Mouse (Mus musculus) adrenal gland, adult 8-10 months (tissue): ENCODE results near the gene Mesd. TPM values are rescaled to one million over a fixed set of nuclear protein-coding genes. Genes with fewer than 3 reads are reported as not detected.
A peak's percentile ranks its signal among the peaks of the same experiment; 100 is the strongest.
"Not testable (repeated sequence)": the region's sequence is repeated elsewhere in the genome, so short reads cannot be mapped to it uniquely, and the experiment has no call there.

ENCODE experiments used
- DNase-seq: peaks from one replicate; pipeline ENCODE4 v3.0.0; 2022
- total RNA-seq, 4 experiments: library from RNA; stranded (reverse); gene quantifications; 2 replicates each; pipeline ENCODE4 v1.2.4; 2022

Mesd gene
- total RNA-seq, 4 experiments from 2014 or later = 109 to 131 (median 117) TPM

DNA sequence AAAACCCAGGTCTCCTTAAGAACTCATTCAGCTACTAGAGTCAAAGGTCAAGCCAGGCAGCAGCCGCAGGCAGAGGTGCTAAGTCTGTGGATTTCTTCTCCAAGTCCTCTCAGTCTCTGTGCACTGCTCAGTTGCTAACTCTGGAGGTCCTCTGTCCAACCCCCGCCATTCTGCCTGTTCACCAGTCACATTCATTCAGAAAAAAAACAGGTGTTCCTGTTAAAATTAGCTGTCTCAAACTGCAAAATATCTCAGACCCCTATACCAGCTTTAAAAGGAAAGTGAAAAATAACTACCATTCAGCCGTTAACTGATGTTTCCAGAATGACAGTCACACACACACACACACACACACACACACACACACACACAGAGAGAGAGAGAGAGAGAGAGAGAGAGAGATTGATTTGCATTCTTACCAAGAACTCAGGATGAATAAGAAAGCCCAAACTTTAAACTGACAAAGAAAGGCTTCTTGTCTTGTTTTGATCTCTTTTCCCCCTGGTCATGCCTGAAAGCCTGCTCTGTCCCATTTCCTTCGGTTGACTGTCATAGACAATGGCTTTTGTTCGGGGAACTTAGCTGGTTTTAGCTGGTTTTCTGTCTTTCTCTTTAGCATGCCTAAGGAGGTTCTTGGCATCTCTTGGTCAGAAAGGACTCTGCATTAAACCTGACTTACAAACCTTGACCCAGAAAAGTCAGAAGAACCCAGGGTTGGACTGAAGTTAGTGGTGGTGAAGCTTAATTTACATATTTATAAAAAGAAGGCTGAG lies 5.4 kb upstream of the Mesd start:
- DNase-seq = no peak

DNA sequence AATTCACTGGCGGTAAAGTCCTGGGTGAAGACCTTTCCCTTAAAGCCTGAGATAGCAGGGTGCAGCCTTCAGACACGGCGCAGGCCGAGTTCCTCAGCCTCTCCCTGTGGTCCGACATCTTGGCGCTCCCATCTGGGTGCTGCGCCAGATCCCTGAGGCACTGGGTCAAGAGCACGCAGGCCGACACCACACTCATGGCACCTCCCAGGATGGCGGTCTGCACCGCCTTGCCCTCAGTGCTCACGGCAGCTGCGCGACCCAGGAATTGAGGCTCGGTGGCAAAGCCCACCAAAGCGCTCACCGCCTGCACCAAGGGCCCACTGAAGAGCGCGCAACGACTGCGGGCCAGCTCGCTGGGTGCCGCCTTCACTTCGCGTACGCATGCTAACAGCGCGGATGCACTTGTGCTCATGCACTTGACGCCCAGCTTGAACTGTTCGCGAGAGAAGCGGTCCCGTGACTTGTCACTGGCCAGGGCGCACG lies 2.1 kb upstream of the Mesd start:
- peak; percentile 23 for DNase-seq

DNA sequence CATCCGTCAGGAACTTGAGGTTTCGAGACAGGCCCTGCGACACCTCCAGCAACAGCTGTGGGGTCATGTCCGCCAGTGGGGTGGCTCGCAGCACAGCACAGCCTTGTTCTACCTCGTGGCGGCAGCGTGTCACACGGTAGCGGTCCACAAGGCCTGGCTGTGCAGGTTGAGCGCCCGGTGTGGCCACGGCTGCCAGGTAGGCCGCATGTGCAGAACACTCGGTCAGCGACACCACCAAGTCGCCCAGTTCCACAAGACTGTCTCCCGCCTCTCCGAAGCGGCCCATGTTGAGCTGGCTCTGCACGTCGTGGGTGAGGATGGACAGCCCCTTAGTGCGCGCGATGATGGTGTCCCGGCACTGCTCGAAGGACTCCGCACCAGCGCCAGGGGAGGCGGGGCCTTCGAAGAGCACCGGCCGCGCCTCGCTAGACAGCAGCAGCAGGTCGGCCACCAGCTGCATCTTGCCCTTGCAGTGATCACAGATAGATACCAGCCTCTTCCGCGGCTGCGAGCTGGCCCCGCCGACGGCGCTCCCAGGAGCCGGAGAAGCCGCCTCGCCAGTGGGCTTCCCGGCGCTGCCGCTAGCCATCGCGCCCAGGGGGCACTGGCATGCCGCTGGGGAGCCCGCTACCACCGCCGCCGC lies 1.5 kb upstream of the Mesd start:
- DNase-seq = peak; percentile 63

DNA sequence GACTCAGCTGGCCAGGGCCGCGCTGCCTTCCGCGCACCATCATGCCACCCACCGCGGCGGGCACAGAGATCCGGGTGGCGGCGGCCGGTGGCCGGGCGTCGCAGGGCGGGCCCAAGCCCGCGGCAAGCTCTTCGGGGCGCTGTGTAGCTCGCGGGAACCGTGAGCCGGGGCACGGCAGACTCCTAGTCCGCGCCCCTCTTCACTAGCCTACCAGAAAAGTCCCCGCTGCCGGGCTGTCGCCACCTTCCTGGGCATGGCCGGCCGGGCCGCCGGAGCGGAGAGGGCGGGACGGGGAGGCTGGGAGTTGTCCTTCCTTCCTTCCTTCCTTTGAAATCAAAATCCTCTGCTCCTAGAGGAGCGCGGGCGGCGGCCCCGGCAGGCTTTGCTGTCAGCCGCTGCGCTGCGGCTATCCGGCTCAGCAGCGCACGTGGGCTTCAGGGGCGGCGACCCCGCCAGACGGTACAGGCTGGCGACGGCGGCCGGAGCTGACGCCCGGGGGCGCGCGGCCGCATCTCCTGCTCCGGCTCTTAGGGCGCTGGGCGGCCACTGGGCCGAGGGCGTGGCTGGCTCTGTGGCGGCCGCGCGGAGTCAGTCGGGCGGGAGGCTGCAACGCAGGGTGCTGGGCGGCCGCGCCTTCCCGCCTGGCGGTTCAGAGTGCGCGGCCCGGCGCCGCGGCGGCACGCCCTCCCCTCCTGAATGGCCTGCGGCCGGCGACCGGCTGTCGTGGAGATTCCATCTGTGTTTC lies 818 bp upstream of the Mesd start:
- DNase-seq = peak; percentile 72

DNA sequence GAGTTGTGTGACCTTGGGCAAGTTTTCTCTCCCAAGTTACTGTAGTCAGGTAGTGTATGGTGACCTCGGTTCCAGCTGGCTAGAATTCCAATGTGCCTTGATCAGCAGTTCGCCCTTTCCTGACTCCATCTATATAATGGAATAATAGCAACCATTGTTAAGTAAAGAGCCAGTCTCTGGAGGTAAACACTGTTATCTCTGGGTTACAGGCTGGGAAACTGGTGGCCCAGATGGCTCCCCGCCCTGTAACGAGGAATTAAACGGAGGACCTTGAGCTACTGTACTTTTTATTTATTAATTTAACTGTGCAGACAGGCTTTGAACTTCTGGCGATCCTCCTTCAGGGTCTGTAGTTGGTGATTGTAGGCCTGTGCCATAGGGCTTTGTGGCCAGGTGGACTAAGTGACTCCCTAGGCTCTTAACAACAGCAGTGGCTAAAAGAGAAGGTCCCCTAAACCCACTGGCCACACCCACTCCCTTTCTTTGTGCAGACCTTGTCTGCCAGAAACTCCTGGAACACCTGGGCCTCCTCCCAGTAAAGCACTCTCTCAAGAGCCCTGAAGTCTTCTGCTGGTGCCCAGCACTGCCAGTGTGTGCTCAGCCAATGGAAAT lies 761 bp downstream of the Mesd start:
- no peak for DNase-seq

DNA sequence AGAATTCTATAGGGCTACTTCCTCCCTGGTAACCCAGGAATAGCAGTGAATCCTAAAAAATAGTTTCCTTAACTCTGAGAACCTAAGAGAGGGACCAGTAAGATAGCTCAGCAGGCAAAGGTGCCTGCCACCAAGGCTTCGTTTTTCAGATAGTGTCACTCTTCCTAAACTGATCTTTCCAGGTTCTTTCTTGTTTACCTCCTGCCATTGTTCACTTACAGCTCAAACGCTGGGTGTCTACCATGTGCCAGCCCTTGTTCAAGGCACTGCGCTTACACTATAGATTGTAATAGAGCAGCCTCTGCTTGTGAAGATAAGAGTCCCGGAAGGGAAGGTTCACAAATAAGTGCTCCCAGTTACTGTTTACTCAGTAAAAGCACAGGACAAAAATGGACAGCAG lies 1.6 kb downstream of the Mesd start:
- DNase-seq = no peak

DNA sequence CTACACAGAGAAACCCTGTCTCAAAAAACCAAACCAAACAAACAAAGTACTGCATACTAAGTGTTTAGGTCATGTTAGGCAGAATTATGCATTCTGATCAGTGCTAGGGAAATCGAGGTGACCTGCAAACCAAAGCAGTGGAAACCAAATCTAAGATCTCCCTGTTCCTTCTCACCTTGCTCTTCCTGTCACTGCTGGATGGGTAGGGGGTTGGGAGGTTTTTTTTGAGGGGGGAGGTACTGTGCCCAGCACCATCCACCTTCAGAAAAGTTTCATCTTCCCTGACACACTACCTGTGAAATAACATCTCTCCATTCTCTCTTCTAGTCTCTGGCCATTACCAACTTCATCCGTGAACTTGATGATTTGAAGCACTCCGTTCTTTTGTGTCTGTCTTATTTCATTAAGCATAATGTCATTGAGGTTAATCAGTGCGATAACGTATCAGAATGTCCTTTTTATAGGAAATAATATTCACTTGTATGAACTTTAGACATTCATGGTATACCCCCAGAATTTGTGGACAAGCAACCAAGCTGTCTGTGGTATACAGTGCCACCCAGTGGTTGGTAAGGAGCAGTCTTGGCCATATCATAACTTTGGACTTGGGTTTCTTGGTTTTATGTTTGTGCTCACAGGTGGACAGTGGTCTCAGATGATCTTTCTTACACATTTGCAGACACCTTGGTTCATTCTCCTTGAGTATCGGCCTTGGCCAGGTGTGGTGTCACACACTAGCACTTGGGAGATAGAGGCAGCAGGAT lies 2.3 kb downstream of the Mesd start:
- no peak for DNase-seq

DNA sequence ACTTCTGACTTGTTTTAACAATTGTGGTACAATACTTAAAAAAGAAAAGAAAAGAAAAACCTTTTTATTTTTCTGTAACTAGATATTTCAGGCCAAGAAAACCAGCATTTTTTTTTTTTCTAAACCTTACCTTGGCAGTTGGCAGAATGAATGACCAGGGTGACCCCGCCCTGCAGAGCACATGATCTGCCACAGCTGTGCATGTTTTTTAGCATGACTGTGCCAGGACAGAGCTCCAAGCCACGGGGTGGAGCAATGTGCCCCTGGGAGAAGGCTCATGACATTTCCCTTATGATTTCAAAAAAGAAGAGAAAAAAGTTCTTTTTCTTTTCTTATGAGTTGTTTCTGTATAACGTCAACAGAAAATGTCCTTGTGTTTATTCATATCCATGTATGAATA lies 5.1 kb downstream of the Mesd start:
- DNase-seq = peak; percentile 67

DNA sequence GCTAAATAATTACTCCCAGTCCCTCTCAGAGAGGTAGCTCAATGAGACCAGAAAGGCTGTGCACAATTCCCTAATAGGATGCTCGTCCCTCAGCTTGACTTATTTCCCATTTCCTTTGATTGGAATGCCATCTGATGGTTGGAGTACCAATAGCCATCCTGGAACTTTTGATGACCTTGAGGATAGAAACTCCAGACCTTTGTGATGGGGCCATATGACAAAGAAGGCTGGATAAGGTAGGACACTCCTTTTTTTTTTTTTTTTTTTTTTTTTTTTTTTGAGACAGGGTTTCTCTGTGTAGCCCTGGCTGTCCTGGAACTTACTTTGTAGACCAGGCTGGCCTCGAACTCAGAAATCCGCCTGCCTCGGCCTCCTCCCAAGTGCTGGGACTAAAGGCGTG lies 5.7 kb downstream of the Mesd start:
- DNase-seq = not testable (repeated sequence)

DNA sequence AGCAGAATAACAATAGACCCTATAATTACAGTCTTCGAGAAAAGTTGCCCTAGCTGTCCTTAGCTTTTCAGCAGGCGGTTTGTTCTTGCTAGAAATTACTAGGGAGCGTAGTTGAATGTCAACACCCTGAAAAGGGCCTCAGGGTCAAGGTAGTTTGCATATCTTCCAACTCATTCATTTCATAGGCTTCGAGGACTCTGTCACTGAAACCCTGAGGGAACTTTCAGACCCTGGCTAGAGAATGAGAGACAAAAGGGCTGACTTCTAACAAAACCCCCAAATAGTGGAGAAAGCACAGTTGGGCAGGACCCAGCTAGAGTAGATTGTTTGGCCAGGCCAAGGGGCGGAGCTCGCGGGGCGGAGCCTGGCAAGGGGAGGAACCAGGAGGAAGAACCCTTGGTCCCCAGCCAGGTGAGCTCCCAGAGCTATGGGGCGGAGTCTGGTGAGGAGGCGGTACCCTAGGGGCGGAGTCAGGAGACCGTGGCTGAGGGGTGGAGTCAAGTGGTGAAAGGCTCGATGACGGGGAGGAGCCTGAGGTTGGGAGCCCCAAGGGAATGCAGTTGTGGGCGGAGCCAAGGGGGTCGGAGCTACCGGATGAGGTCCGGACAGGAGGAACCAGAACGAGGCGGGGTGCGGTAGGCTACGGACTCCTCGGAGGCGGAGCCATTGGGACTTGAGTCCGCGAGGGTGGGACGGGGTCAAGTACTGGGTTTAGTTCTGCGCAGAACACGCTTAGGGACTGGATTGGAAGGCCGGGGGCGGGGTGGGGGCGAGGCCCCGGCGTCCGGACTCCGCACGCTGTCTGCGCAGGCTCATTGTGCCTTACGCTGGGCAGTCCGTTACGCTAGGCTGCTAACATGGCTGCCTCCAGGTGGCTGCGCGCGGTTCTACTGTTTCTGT lies 7.4 kb downstream of the Mesd start:
- peak; percentile 100 for DNase-seq

DNA sequence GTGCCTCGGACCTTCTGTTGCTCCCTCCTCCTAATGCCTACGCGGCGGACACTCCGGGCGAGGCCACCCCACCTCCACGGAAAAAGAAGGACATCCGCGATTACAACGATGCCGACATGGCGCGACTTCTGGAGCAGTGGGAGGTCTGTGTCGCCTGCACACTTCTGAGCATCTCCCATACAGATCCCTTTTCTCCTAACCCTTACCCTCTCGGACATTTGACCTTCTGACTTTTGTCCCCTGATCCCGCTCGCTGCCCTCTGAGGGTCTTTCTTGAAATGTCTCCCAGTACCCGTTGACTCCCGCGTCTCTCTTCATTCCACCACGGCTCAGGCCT lies 8.0 kb downstream of the Mesd start:
- no peak for DNase-seq

DNA sequence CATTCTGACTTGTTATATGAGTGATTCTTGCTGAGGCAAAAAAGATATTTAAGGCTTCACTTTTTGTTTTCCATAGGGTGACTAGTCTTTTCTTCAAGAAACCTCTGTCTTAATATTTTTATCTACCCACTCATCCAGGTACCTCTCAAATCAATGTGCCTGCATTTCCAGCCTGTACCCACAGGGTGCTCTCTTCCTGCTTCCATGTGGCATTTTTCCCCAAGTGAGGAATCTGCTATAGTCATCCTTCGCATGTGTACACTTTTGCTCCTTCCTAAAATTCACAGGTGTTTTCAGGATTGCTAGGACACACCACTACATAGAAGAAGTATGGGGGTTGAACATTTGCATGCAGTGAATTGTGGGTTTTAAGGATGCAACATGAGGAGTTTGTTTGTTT lies 10.1 kb downstream of the Mesd start:
- DNase-seq = no peak

DNA sequence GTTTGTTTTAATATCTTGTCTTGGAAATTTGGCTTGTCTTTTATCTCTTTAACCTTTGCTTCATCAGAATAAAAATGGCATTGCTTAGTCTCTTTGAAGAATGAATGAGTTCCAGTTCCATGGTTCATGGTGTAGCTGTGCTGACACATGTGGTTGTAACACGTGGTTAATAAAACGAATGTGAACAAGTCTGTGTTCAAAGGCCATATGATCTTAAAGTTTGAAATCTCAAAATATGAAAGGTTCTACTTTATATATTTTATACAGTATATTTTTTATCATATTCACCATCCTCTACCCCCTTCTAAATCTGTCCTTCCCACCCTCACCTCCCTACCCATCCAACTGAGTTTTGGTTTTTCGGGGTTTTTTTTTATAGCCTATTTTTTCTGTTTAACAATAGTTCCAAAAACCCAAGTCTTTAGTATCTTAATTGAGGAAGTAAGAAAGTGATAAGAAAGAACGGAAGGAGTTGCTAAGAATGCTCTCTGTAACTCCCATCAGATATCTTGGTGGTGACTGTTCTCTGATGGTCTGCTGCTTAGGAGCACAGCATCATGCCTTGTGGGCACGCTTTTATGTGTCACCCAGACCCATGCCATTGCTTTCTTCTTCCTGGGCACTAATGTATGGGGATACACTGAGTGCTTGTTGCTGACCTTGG lies 11.9 kb downstream of the Mesd start:
- no peak for DNase-seq

DNA sequence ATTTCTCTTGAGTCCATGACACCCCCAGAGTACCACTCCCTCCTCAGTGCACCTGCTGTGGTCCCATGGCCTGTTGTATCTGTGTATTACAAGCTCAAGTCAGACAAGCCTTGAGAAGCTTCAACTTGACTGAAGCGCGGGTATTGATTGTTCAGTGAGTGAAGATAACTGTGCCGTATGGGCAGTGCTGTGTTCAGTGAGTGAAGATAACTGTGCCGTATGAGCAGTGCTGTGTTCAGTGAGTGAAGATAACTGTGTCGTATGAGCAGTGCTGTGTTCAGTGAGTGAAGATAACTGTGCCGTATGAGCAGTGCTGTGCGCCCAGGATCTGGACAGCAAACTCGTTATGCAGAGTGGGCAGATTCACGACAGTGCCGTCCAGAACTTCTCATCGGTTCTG lies 14.0 kb downstream of the Mesd start:
- DNase-seq = no peak

DNA sequence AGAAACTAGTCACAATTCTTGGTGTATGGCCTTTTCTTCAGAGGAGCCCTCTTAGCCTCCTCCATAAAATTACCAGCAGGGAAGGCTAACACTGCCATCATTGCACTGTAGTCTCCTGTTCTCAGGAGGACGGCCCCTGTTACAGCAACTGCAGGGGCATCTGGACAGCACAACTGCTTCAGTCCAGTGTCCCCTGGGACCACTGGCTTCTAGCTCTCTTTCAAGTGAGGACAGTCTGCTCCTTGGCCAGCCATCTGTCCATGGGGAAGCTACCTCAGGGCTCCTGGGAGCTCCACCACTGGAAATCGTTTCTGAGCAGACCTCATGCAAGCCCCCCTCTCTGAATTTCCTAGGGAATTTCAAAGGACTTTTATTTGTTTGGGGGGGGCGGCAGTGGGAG lies 16.3 kb downstream of the Mesd start:
- no peak for DNase-seq

DNA sequence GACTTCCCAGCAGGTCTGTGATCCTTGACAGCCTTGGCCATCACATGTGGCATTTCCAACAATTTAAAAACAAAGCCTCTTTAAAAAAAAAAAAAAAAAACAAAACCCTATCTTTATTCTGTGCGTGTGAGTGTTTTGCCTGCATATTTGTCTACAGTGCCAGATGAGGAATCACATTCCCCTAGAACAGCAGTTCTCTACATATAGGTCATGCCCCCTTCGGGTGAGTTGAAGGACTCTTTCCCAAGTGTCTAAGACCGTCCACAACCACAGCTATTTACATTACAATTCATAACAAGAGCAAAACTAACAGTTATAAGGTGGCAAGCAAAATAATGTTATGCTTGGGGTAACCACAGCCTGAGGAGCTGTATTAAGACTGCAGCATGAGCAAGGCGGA lies 17.2 kb downstream of the Mesd start:
- no peak for DNase-seq

DNA sequence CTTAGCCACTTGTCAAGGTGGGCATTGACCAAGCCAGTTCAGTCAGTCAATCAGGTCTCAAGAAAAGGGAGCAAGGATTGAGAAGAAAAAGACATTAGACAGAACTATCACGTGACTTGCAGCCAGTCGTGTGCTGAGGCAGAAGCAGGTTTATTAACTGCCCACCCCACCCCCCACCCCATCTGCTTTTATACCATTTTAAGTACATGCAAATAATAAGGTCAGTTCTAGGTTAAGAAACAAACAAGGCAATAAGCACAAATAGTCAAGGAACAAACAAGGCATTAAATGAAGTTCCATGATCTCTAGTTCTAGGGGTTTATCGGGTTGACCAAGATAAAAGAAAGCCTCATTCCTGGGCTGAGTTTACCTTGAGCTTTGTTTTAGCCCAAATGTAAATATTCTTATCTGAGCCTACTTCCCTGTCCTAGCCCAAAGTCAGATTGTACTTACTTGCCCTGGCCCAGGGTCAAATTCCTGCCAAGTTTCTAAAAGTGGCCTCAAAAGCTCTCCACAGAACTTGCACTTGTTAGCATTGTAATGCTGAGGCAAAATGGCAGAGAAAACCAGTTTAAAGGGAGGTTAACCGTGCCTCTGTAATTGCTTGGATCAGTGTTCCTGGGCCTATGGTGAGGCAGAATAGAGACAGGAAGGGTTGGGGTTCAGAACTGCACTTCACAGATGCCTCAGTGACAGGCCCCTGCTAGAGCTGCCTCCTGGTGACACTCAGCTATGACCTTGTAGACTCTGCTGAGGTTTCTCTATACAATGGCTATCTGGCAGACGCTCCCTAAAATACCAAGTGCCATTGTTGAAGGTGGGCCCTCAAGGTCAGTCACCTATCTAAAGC lies 18.3 kb downstream of the Mesd start:
- no peak for DNase-seq

DNA sequence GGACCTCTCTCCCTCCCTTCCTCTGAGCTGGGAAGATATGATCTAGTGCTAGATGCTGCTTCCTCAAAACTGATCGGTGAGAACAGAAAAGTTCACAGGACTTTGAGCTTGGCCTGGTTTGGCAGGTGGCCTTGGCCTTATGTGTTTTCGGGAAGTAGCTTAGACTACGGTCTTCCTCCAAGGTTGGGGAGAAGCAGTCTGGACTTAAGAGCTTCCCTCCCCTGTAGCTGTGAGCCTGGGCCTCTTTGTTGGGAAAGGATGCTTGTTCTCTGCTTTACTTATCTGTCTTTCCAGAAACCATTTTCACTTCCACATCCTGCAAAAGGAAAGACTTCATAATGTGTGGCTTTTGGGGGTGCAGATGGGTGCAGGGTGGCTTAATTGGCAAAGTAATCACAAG lies 20.6 kb downstream of the Mesd start:
- DNase-seq = no peak

DNA sequence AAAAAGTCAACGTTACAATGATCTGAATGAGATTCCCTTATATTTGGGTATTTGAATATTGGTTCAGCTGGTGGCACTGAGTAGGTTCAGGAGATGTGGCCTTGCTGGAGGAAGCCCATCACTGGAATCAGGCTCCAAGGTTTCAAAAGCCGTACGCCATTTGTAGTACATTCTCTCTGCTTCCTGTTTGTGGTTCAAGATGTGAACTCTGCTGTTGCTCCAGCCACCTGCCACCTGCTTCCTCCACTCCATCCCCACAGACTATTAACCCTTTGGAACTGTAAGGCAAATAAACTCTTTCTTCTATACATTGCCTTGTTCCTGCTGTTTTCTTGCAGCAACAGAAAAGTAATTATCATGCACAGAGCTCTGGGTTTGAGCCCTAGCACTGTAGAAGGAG lies 27.6 kb downstream of the Mesd start:
- no peak for DNase-seq

DNA sequence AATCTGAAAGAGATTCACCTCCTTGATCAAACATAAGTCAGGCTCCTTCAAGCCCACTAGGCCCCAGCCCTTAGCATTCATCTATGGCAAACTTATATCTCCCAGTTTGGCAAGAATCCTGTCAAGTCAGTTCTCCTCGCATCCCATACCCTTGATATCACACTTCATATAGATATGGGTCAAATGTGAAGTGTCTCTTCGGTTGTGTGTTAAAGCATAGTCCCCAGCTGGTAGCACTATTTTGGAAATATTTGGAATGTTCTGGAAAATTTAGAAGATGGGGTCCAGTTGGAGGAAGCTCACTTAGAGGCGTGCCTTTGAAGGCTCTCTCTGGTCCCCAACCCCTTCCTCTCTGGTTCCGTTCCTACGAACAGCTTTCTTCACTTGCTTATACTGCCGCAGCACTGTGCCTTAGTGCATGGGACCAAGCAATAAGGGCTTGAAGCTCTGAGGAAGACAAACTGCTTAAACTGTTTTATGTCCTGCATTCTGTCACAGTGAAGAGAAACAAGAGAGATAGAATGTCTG lies 29.2 kb downstream of the Mesd start:
- DNase-seq = no peak
